Mouse (Mus musculus) E14TG2a.4 (cell line): ENCODE data around the gene Fhit.
"Not testable (repeated sequence)": the region's sequence is repeated elsewhere in the genome, so short reads cannot be mapped to it uniquely, and the experiment has no call there.

Experiments
- H3K27me3 ChIP-seq: 2 replicates; pipeline ENCODE4 v1.6.1; 2014; ENCODE audit warnings: low read length, control low read depth; ENCODE audit not compliant: insufficient read depth
- H3K36me3 ChIP-seq: 2 replicates; pipeline ENCODE4 v1.6.1; 2014; ENCODE audit warnings: low read length, control low read depth; ENCODE audit not compliant: insufficient read depth
- H3K4me1 ChIP-seq: replicated peaks from 2 replicates; pipeline ENCODE4 v1.6.1; 2014; ENCODE audit warnings: low read depth, low read length, control low read depth
- H3K4me3 ChIP-seq: replicated peaks from 2 replicates; pipeline ENCODE4 v1.5.1; 2014; ENCODE audit warnings: mild to moderate bottlenecking, low read length
- H3K9me3 ChIP-seq: 2 replicates; pipeline ENCODE4 v1.6.1; 2014; ENCODE audit warnings: low read length, control low read depth
- CTCF ChIP-seq: conservative IDR thresholded peaks from 2 replicates; pipeline ENCODE4 v1.5.1; 2014; ENCODE audit warnings: low read length
- NANOG ChIP-seq: IDR thresholded peaks from 2 replicates; pipeline ENCODE4 v1.6.1; 2014; ENCODE audit warnings: borderline replicate concordance, low read length, mixed read lengths
- POU5F1 ChIP-seq: IDR thresholded peaks from 2 replicates; pipeline ENCODE4 v1.6.1; 2014; ENCODE audit warnings: low read length, borderline replicate concordance

Gene Fhit

GRCm38 (mm10) chr14:10003847-10004246 is 1158.0 kb downstream of the Fhit start:
- Histone ChIP-seq H3K4me1 (no peaks in the 10 kb centered on the region), H3K36me3 (no peaks in the 10 kb centered on the region), H3K4me3 (no peak overlapping the region), H3K9me3 (no peaks in the 10 kb centered on the region), H3K27me3 (no peaks in the 10 kb centered on the region)
- TF ChIP-seq NANOG (no peak), POU5F1 (no peak), CTCF (no peak)

GRCm38 (mm10) chr14:9990677-9991076 is 1171.2 kb downstream of the Fhit start:
- Histone ChIP-seq H3K36me3 (no peaks in the 10 kb centered on the region), H3K4me1 (peaks cover 3% of the 10 kb centered on the region; the same call in 1 of the 2 replicates), H3K4me3 (no peak overlapping the region), H3K27me3 (no peaks in the 10 kb centered on the region), H3K9me3 (no peaks in the 10 kb centered on the region)
- no peak for TF ChIP-seq POU5F1

- TF ChIP-seq CTCF (no peak), NANOG (no peak), POU5F1 (no peak)
- no peaks in the 10 kb centered on the region for H3K27me3 ChIP-seq
- H3K9me3 ChIP-seq: no peaks in the 10 kb centered on the region
- no peaks in the 10 kb centered on the region for H3K4me1 ChIP-seq
- H3K36me3 ChIP-seq: no peaks in the 10 kb centered on the region
- no peak overlapping the region for H3K4me3 ChIP-seq
These were observed 1184.8 kb downstream of the Fhit start for GRCm38 (mm10) chr14:9976934-9977510.

GRCm38 (mm10) chr14:9974402-9974801 is 1187.4 kb downstream of the Fhit start:
- H3K27me3 ChIP-seq: no peaks in the 10 kb centered on the region
- no peaks in the 10 kb centered on the region for H3K4me1 ChIP-seq
- TF ChIP-seq POU5F1: no peak
- TF ChIP-seq CTCF: no peak
- TF ChIP-seq NANOG: no peak
- H3K4me3 ChIP-seq: no peak overlapping the region
- no peaks in the 10 kb centered on the region for H3K36me3 ChIP-seq
- H3K9me3 ChIP-seq: no peaks in the 10 kb centered on the region

GRCm38 (mm10) chr14:9963853-9964252 is 1198.0 kb downstream of the Fhit start:
- Histone ChIP-seq H3K36me3 (no peaks in the 10 kb centered on the region), H3K27me3 (no peaks in the 10 kb centered on the region), H3K4me1 (no peaks in the 10 kb centered on the region), H3K4me3 (no peak overlapping the region), H3K9me3 (no peaks in the 10 kb centered on the region)
- TF ChIP-seq CTCF: no peak
- no peak for TF ChIP-seq POU5F1

GRCm38 (mm10) chr14:9960396-9960795 is 1201.4 kb downstream of the Fhit start:
- Histone ChIP-seq H3K36me3 (no peaks in the 10 kb centered on the region), H3K4me1 (no peaks in the 10 kb centered on the region), H3K27me3 (no peaks in the 10 kb centered on the region), H3K4me3 (no peak overlapping the region), H3K9me3 (no peaks in the 10 kb centered on the region)
- TF ChIP-seq POU5F1 (no peak), CTCF (no peak), NANOG (no peak)

GRCm38 (mm10) chr14:9899494-9899893 is 1262.3 kb downstream of the Fhit start:
- no peak for TF ChIP-seq NANOG
- TF ChIP-seq CTCF: no peak
- no peak for TF ChIP-seq POU5F1
- Histone ChIP-seq H3K4me1 (no peaks in the 10 kb centered on the region), H3K27me3 (no peaks in the 10 kb centered on the region), H3K36me3 (no peaks in the 10 kb centered on the region), H3K4me3 (no peak overlapping the region), H3K9me3 (no peaks in the 10 kb centered on the region)

GRCm38 (mm10) chr14:9896556-9896955 is 1265.3 kb downstream of the Fhit start:
- Histone ChIP-seq H3K4me1 (no peaks in the 10 kb centered on the region), H3K4me3 (no peak overlapping the region), H3K27me3 (no peaks in the 10 kb centered on the region), H3K36me3 (no peaks in the 10 kb centered on the region), H3K9me3 (no peaks in the 10 kb centered on the region)
- TF ChIP-seq POU5F1: no peak

- Histone ChIP-seq H3K36me3 (no peaks in the 10 kb centered on the region), H3K4me1 (no peaks in the 10 kb centered on the region), H3K4me3 (no peak overlapping the region), H3K9me3 (no peaks in the 10 kb centered on the region), H3K27me3 (no peaks in the 10 kb centered on the region)
- TF ChIP-seq NANOG: no peak
- TF ChIP-seq CTCF: no peak
- no peak for TF ChIP-seq POU5F1
These were observed 1309.8 kb downstream of the Fhit start for GRCm38 (mm10) chr14:9852041-9852440.

GRCm38 (mm10) chr14:9832290-9832689 is 1329.5 kb downstream of the Fhit start:
- no peak for TF ChIP-seq POU5F1
- no peak for TF ChIP-seq NANOG
- no peak for TF ChIP-seq CTCF
- H3K9me3 ChIP-seq: no peaks in the 10 kb centered on the region
- H3K36me3 ChIP-seq: no peaks in the 10 kb centered on the region
- no peaks in the 10 kb centered on the region for H3K27me3 ChIP-seq
- no peak overlapping the region for H3K4me3 ChIP-seq
- no peaks in the 10 kb centered on the region for H3K4me1 ChIP-seq

- not testable (repeated sequence) for H3K4me3 ChIP-seq, H3K4me1 ChIP-seq, H3K36me3 ChIP-seq, H3K9me3 ChIP-seq, H3K27me3 ChIP-seq
These were observed 1333.1 kb downstream of the Fhit start for GRCm38 (mm10) chr14:9828699-9829240.
